Mouse (Mus musculus) Muller cell, postnatal 12 days (primary cell): ENCODE results near the gene Lrit2.

Experiments used
- DNase-seq: peaks from one replicate; pipeline ENCODE4 v3.0.0-alpha.2; 2015; ENCODE audit errors: inconsistent ontology term

Lrit2 gene

GRCm38 (mm10) chr14:37111371-37111770 lies 43.6 kb downstream of the Lrit2 start:
- no peak for DNase-seq

GRCm38 (mm10) chr14:37112931-37113330 lies 45.2 kb downstream of the Lrit2 start:
- DNase-seq, result no peak

GRCm38 (mm10) chr14:37113922-37114321 lies 46.2 kb downstream of the Lrit2 start, which contains the start of gene 2610528A11Rik:
Gene 2610528A11Rik (minus strand): TSS chr14:37114022.
- no peak for DNase-seq

GRCm38 (mm10) chr14:37119233-37119632 lies 51.5 kb downstream of the Lrit2 start:
- DNase-seq, result no peak
